Mouse (Mus musculus) CH12.LX (cell line): ENCODE measurements around the gene Cpz. TPM values are rescaled to one million over a fixed set of nuclear protein-coding genes. Genes with fewer than 3 reads are reported as not detected.

Experiments
- DNase-seq: peaks from one replicate; pipeline ENCODE4 v3.0.0-alpha.2; 2013; ENCODE audit errors: extremely low read depth
- H3K27ac ChIP-seq: 2 replicates; pipeline ENCODE4 v1.5.1; 2012; ENCODE audit warnings: low read depth, mild to moderate bottlenecking, control low read depth, moderate library complexity; ENCODE audit not compliant: insufficient read depth
- H3K27me3 ChIP-seq: replicated peaks from 2 replicates; pipeline ENCODE3; 2012; ENCODE audit warnings: inconsistent platforms
- H3K36me3 ChIP-seq, 2 experiments: replicated peaks in 1 of 2; 2 replicates each; pipeline versions ENCODE3 to v1.6.1; 2012; ENCODE audit warnings: inconsistent platforms in 1 of 2, low read length in 1 of 2, mild to moderate bottlenecking in 1 of 2, mixed read lengths in 1 of 2, moderate library complexity in 1 of 2; ENCODE audit not compliant: control insufficient read depth in 1 of 2, insufficient read depth in 1 of 2
- H3K4me1 ChIP-seq, 2 experiments: 2 replicates each; pipeline ENCODE4 v1.6.1; 2012; ENCODE audit warnings: inconsistent platforms in 1 of 2, moderate library complexity in 1 of 2; ENCODE audit not compliant: insufficient read depth in 2 of 2, control insufficient read depth in 1 of 2
- H3K4me2 ChIP-seq: 2 replicates; pipeline ENCODE4 v1.6.1; 2012; ENCODE audit warnings: low read depth, mild to moderate bottlenecking, control low read depth; ENCODE audit not compliant: poor library complexity, insufficient read depth, severe bottlenecking
- H3K4me3 ChIP-seq, 3 experiments: fragments of 150-350 bp in 1 of 3; sonication (generic) in 1 of 3; replicated peaks in 1 of 3; 2 replicates each; pipeline versions ENCODE3 to v1.5.1; 2011 to 2012; ENCODE audit warnings: low read depth in 2 of 3, low read length in 2 of 3, mild to moderate bottlenecking in 2 of 3, moderate library complexity in 2 of 3, control low read depth in 1 of 3, improper control_type of control experiment in 1 of 3, inconsistent platforms in 1 of 3, mixed read lengths in 1 of 3; ENCODE audit not compliant: poor library complexity in 1 of 3
- H3K79me2 ChIP-seq: replicated peaks from 2 replicates; pipeline ENCODE4 v1.6.1; 2012; ENCODE audit warnings: mild to moderate bottlenecking, moderate library complexity; ENCODE audit not compliant: control insufficient read depth, poor library complexity, insufficient read depth, severe bottlenecking; ENCODE audit errors: extremely low read depth
- H3K9ac ChIP-seq: 2 replicates; pipeline ENCODE4 v1.6.1; 2012; ENCODE audit warnings: low read depth, mild to moderate bottlenecking, control low read depth, moderate library complexity; ENCODE audit not compliant: insufficient read depth
- H3K9me3 ChIP-seq: replicated peaks from 2 replicates; pipeline ENCODE3; 2012; ENCODE audit warnings: low read length, inconsistent platforms, mixed read lengths
- CHD1 ChIP-seq: IDR thresholded peaks from 2 replicates; pipeline ENCODE4 v1.6.1; 2012; ENCODE audit warnings: low read depth, low read length, improper control_type of control experiment, inconsistent platforms
- CTCF ChIP-seq, 2 experiments: IDR thresholded peaks in 1 of 2; conservative IDR thresholded peaks in 1 of 2; 2 replicates each; pipeline ENCODE4 v1.5.1; 2011 to 2012; ENCODE audit warnings: low read depth in 2 of 2, low read length in 2 of 2, improper control_type of control experiment in 1 of 2, inconsistent platforms in 1 of 2, mild to moderate bottlenecking in 1 of 2, moderate library complexity in 1 of 2
- GABPA ChIP-seq: IDR thresholded peaks from 2 replicates; pipeline ENCODE4 v1.6.1; 2012; ENCODE audit warnings: low read depth, low read length, improper control_type of control experiment, inconsistent platforms; ENCODE audit not compliant: insufficient replicate concordance
- JUND ChIP-seq: conservative IDR thresholded peaks from 2 replicates; pipeline ENCODE4 v1.6.1; 2011; ENCODE audit warnings: low read depth, low read length, improper control_type of control experiment
- KAT2A ChIP-seq: IDR thresholded peaks from 2 replicates; pipeline ENCODE4 v1.6.1; 2012; ENCODE audit warnings: low read length, improper control_type of control experiment, inconsistent platforms; ENCODE audit not compliant: insufficient replicate concordance
- MAFK ChIP-seq: IDR thresholded peaks from 2 replicates; pipeline ENCODE4 v1.6.1; 2011; ENCODE audit warnings: low read length, improper control_type of control experiment; ENCODE audit not compliant: insufficient replicate concordance
- MYC ChIP-seq: IDR thresholded peaks from 2 replicates; pipeline ENCODE4 v1.6.1; 2011; ENCODE audit warnings: low read depth, mild to moderate bottlenecking, improper control_type of control experiment, low read length
- NELFE ChIP-seq: IDR thresholded peaks from 2 replicates; pipeline ENCODE4 v1.6.1; 2011; ENCODE audit warnings: low read depth, low read length, improper control_type of control experiment
- POLR2A ChIP-seq: IDR thresholded peaks from 2 replicates; pipeline ENCODE4 v1.6.1; 2011; ENCODE audit warnings: low read depth, mild to moderate bottlenecking, improper control_type of control experiment, low read length
- POLR2AphosphoS2 ChIP-seq: IDR thresholded peaks from 2 replicates; pipeline ENCODE4 v1.6.1; 2011; ENCODE audit warnings: low read depth, low read length, improper control_type of control experiment
- RAD21 ChIP-seq: IDR thresholded peaks from 2 replicates; pipeline ENCODE4 v1.6.1; 2011; ENCODE audit warnings: low read depth, mild to moderate bottlenecking, low read length, improper control_type of control experiment, moderate library complexity
- RCOR1 ChIP-seq: conservative IDR thresholded peaks from 2 replicates; pipeline ENCODE4 v1.6.1; 2012; ENCODE audit warnings: low read depth, mild to moderate bottlenecking, inconsistent platforms, low read length, improper control_type of control experiment
- SIN3A ChIP-seq: IDR thresholded peaks from 2 replicates; pipeline ENCODE4 v1.6.1; 2012; ENCODE audit warnings: low read length, improper control_type of control experiment, inconsistent platforms
- SMC3 ChIP-seq: IDR thresholded peaks from 2 replicates; pipeline ENCODE4 v1.6.1; 2011; ENCODE audit warnings: low read depth, low read length, improper control_type of control experiment
- TBP ChIP-seq: conservative IDR thresholded peaks from 2 replicates; pipeline ENCODE4 v1.6.1; 2011; ENCODE audit warnings: low read depth, low read length, improper control_type of control experiment
- TCF12 ChIP-seq: IDR thresholded peaks from 2 replicates; pipeline ENCODE4 v1.6.1; 2014; ENCODE audit warnings: low read depth, mild to moderate bottlenecking, inconsistent platforms, low read length, improper control_type of control experiment
- UBTF ChIP-seq: IDR thresholded peaks from 2 replicates; pipeline ENCODE4 v1.6.1; 2012; ENCODE audit warnings: low read depth, mild to moderate bottlenecking, inconsistent platforms, low read length, improper control_type of control experiment, moderate library complexity
- USF1 ChIP-seq: IDR thresholded peaks from 2 replicates; pipeline ENCODE4 v1.6.1; 2014; ENCODE audit warnings: low read depth, mild to moderate bottlenecking, inconsistent platforms, low read length, improper control_type of control experiment
- ZC3H11A ChIP-seq: IDR thresholded peaks from 2 replicates; pipeline ENCODE4 v1.6.1; 2012; ENCODE audit warnings: low read depth, mild to moderate bottlenecking, inconsistent platforms, low read length, improper control_type of control experiment
- ZNF384 ChIP-seq: IDR thresholded peaks from 2 replicates; pipeline ENCODE4 v1.6.1; 2012; ENCODE audit warnings: low read depth, low read length, improper control_type of control experiment, inconsistent platforms
- dilution Hi-C: fragments of 300-500 bp; cut with MboI; formaldehyde crosslinking; loops from 2 replicates; pipeline ENCODE4 v1.14.3; 2020; ENCODE audit warnings: low sequenced_read_pairs; ENCODE audit not compliant: extremely low pct_unique_long_range_greater_than_20kb, extremely low pct_ligation_motif_present
- in situ Hi-C: fragments of 300-500 bp; cut with MboI; formaldehyde crosslinking; loops from 3 replicates; pipeline ENCODE4 v1.14.3; 2019; ENCODE audit warnings: low sequenced_read_pairs, low pct_ligation_motif_present, low pct_unique_long_range_greater_than_20kb, mixed read lengths
- polyA plus RNA-seq: library from polyadenylated mRNA; unstranded; fragments of >175 nt; gene quantifications from 2 replicates; pipeline ENCODE4 v1.2.1, GENCODE M21; 2012; ENCODE audit warnings: low read depth; ENCODE audit not compliant: insufficient read length
- total RNA-seq, 2 experiments: library from RNA; depleted of rRNA; stranded (reverse); fragments of 300-350 nt in 1 of 2; fragments of >200 nt in 1 of 2; gene quantifications; 2 replicates each; pipeline ENCODE4 v1.2.3; 2012 to 2014

Cpz gene
- total and polyA plus RNA-seq, 3 experiments, result not detected

DNA sequence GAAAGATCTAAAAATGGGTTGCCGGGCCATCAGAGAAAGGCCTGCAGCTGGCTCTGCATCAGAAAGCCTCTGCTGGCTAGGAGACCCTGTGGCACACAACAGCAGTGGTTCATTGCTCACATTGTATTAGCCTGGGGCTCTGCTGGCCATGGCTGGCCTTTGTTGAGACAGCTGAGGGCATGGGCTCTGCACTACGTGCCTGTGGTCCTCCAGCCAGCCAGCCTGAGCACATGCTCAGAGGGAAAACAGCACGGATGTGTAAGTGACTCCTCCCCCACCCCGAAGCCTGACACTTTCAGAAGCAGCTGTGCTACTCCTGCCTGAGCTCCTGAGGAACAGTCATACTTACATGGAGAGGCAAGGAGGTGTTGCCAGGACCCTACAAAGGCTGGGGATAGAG lies 46.0 kb downstream of the Cpz start:
- H3K79me2 ChIP-seq, result no peaks in the 10 kb centered on the region
- no peaks in the 10 kb centered on the region for H3K36me3 ChIP-seq
- no peak overlapping the region for H3K4me2 ChIP-seq
- no peaks in the 10 kb centered on the region for H3K9me3 ChIP-seq
- dilution Hi-C loops (no loop called here), in situ Hi-C loops (no loop called here)
- no peak overlapping the region for H3K9ac ChIP-seq
- DNase-seq, result no peak
- no peaks in the 10 kb centered on the region for H3K4me1 ChIP-seq
- H3K27ac ChIP-seq, result no peak overlapping the region
- H3K27me3 ChIP-seq, result peaks cover 84% of the 10 kb centered on the region
- H3K4me3 ChIP-seq, result no peak overlapping the region
- no peak for TF ChIP-seq MAFK
- no peak for TF ChIP-seq ZNF384
- TF ChIP-seq USF1, result no peak
- no peak for TF ChIP-seq GABPA
- TF ChIP-seq POLR2A, result no peak
- no peak for TF ChIP-seq TCF12
- TF ChIP-seq KAT2A, result no peak
- TF ChIP-seq SIN3A, result no peak
- TF ChIP-seq JUND, result no peak
- no peak for TF ChIP-seq NELFE
- no peak for TF ChIP-seq CHD1
- TF ChIP-seq TBP, result no peak
- TF ChIP-seq ZC3H11A, result no peak
- TF ChIP-seq MYC, result no peak
- TF ChIP-seq UBTF, result no peak
- TF ChIP-seq RCOR1, result no peak
- no peak for TF ChIP-seq POLR2AphosphoS2

DNA sequence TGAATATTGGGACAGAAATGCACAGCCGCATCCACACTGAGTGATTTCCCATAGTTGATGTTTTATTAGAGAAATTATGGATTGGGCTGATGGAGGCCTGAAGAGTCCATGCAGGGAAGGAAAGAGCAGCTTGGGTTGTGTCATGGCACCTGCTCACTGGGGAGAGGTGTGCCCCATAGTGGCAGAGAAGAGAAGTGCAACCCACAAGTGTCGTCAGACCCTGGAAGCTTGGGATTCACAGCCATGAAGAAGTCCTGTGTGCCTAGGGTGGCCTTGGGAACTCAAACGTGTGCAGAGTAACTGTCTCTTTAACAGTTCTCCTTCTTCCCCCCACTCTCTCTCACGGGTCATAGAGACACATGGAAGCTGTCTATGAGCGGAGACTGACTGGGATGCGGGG lies 50.3 kb downstream of the Cpz start:
- Histone ChIP-seq H3K9me3 (no peaks in the 10 kb centered on the region), H3K27ac (no peak overlapping the region), H3K27me3 (peaks cover 93% of the 10 kb centered on the region), H3K79me2 (no peaks in the 10 kb centered on the region), H3K4me1 (no peaks in the 10 kb centered on the region), H3K36me3 (no peaks in the 10 kb centered on the region), H3K4me2 (no peak overlapping the region), H3K9ac (no peak overlapping the region), H3K4me3 (no peak overlapping the region)
- dilution Hi-C loops (no loop called here), in situ Hi-C loops (no loop called here)
- DNase-seq, result peak; percentile 6
- no peak for TF ChIP-seq KAT2A
- TF ChIP-seq SMC3, result peak; percentile 69
- peak; percentile 44 for TF ChIP-seq RAD21
- peak; percentile 68 to 71 for TF ChIP-seq CTCF (conservative IDR thresholded peaks at IDR 0.05 in 1 of 2, IDR thresholded peaks at IDR 0.05 in 1 of 2; ENCODE audit: low read depth in 2 of 2, low read length in 2 of 2)
